Mouse (Mus musculus) thymus, postnatal 14 days (tissue): ENCODE results near the gene Ppp1r12c.

Experiments
- DNase-seq: peaks from one replicate; pipeline ENCODE4 v3.0.0; 2021

The Ppp1r12c gene

DNA sequence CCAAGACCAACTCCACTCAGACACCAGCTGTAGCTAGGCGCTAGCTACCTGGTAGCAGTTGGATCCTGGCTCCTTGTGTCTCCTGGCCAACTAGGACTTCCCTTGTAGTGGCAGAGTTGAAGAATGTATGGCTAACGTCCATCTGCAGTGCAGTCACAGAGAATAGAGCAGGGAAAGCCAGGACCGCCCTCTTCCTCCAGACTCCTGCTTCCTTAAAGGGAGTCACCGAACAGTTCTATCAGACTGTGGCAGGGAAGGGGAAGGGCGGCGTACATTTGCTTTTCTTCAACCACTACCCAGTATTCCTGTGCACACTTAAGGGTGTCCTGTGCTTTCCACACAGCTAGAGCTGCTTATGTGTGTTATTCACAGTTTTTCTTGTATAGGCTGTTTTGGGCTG is 10.2 kb downstream of the Ppp1r12c start:
- DNase-seq = no peak

DNA sequence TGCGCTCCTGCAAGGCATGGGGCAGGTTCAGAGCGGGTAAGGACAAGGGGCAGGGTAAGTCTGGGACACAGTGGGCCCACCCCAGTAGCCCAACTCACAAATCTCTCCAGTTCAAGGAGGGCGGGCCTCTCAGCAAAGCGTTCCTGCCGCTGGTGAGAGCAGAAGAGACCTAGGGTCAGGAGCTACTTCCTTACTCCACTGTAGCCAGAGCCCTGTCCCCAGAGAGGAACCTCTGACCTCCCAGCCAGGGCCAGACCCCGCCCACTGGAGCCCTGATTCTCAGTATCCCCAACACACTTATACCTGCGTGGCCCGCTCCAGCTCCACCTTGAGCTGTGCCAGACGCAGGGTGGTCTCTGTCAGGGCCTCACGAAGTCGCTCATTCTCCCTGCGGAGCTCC is 19.2 kb downstream of the Ppp1r12c start:
- DNase-seq = no peak

DNA sequence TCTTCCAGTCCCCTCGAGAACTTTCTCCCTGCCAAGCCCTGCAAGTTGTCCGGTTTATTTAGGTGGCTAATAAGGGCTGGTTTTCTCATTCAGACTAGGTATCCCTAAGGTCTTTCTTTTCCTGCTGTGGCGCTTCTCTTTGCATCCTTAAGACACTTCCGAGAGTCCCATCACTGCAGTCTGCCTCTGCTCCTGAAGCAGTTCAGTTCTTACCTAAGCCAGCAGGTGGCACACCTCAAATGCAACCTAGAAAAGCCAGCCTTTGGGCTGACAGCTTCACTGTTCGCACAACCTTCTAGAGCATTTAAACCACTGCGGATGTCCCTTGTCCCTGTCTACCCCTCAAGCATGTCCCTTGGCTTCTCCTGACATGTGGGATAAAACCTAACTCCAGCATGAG is 21.8 kb downstream of the Ppp1r12c start:
- DNase-seq = peak; percentile 50

DNA sequence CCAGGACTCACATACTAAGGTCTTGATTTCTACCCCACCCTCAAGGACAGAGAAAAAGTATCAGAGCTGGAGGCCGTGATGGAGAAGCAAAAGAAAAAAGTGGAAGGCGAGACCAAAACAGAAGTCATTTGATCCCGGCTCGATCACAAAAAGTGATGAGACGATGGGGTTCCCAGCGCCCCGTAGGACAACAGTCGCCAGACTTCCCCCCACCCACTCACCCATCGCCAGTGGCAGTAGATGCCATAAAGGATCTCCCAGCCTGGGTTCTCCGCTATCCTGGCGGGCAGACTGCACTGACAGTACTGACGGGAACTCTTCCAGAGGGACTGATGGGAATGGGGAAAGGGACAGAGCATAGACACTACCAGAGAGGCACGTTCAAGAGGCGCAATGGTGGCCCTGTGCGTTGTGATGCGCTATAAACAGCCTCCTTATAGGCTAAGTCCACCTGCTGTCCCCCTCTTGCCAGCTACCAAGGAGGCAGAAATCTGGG is 22.6 kb downstream of the Ppp1r12c start:
- DNase-seq = no peak

DNA sequence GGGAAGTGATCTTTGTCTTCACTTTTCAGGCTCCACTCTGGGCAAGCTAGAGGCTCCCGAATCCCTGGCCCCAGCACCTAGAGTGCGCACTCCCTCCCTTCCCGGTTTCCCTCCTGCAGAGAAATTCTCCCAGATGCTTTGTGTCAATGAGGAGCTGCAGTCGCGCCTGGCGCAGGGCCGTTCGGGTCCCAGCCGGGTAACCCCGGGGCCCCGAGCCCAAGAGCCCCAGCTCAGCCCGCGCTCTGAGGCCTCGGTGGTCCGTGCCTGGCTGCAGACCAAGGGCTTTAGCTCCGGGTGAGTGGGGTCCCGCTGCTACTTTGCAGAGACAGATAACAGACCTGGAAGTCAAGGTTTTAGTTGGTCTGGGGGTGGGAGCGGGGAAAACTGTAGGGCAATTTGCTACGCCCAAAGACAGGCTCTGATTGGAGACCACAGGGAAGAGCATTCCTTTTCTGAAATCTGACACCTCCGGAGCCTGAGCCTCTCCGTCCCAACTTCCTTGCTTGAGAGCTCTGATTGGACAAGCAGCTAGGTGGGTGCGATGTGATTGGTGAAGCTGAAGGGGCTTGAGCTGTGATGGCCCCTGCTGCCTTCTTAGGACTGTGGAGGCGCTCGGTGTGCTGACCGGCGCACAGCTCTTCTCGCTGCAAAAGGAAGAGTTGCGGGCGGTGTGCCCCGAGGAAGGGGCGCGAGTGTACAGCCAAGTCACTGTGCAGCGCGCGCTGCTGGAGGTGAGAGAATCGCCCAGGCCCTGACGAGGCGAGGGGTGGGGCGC is 23.3 kb downstream of the Ppp1r12c start:
- DNase-seq = no peak

DNA sequence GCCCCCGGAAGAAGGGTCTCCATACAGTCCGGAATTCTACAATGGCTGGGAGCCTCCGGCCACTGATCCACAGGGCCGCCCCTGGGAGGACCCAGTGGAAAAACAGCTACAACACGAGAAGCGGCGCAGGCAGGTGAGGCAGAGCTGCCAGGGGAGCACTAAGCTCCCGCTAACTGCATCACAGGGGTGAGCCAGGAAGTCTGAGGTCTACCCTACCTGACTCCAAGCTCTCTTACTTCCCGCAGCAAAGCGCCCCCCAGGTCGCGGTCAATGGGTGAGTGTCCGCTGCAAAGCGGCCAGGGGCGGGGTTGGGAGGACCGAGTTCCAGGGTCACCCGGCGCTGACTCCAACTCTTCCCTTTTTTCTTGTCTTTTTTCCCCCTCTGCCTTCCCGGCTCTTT is 27.5 kb downstream of the Ppp1r12c start:
- no peak for DNase-seq

DNA sequence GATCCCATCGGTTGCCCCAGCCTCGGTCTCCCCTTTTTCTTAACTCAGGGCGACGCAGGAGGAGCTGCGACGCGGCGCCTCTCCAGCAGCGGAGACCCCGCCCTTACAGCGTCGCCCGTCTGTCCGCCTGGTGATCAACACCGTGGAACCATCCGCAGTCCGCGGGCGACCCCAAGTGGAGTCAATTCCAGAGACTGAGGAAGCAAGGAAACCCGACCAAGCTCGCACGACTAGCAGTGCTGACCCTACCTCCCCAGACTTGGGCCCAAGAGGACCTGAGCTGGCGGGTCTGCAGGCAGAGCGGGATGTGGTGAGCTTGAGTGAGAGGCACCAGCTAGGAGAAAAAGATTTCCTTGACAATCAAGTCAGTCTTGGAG is 30.3 kb downstream of the Ppp1r12c start:
- peak; percentile 48 for DNase-seq

DNA sequence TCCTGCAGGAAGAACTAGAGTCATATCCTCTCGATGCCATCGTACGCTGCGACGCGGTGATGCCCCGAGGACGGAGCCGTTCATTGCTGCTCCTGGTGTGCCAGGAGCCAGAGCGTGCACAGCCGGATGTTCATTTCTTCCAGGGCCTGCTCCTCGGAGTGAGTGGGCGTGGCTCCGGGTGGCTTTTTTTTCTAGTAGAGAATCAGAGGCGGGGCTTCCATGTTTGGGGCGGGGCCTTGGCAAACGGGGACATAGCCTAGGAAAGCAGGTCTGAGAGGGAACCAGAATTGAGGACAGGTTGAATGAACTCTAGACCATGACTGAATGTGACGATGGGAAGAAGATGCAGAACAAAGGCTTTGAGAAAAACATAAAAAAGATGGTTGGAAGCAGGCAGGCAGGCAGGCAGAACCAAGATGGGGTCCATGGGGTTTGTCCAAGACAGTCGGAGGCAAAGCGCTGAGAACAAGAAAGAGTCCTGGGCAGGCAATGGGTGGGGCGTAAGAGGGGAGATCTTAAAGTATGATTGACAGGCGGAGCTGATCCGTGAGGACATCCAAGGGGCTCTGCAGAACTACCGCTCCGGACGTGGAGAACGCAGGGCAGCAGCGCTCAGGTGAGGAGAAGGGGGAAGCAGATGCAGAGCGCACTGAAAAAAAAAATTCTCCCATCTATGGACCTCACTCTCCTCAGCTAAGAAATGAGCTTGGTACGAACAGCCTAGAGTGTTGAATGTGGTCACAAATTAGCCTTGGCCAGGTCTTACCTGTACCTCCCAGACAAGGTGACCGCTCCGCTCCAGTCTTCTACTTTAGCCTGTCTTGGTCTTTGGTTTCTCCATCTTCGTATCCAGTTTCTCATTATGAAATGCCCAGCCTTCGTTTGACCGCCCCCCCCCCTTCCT is 31.0 kb downstream of the Ppp1r12c start:
- peak; percentile 43 for DNase-seq

DNA sequence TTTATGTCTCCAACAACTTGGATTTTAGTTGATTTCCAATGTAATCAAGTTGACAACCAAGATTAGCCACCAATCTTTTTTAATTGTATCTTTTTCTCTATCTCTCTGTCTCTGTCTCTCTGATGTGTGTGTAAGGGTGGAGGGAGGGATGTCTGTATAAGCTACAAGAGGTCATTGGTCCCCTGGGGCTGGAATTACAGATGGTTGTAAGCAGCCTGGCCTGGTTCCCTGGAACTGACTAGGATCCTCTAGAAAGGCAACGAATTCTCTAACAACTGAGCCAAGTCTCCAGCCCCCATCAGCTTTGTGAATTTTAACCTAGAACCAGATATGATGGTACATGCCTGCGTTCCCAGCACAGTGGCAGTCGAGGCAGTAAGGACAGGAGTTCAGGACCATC is 33.7 kb downstream of the Ppp1r12c start:
- no peak for DNase-seq

DNA sequence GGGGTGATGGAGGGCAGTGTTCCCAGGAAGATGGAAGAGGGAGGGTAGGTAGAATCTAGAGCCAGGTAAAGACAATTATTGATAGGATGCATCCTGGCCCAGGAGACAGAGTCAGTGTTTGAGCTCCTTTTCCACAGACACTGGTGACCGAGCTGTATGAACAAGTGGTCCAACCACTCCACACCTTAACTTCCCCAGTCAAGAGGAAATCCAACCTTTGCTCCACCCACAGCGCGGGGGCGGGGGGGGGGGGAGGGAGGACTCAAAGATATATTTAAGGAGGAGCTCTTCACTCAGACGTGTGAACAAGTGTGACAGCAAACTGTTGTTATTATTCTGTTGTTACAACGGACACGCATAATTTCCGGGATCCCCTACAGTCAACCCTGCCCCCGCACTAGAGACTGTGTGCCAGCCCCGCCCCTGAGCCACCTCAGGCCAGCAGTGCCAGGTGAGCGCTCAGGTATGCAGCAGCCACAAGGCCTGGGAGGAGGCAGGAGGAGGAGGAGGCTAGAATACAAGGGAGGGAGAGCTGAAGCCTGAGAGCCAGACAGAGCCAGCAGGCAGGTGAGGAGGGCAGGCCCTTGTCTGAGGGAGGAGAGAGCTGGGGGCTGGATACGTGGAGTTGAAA is 37.2 kb downstream of the Ppp1r12c start:
- DNase-seq = no peak

DNA sequence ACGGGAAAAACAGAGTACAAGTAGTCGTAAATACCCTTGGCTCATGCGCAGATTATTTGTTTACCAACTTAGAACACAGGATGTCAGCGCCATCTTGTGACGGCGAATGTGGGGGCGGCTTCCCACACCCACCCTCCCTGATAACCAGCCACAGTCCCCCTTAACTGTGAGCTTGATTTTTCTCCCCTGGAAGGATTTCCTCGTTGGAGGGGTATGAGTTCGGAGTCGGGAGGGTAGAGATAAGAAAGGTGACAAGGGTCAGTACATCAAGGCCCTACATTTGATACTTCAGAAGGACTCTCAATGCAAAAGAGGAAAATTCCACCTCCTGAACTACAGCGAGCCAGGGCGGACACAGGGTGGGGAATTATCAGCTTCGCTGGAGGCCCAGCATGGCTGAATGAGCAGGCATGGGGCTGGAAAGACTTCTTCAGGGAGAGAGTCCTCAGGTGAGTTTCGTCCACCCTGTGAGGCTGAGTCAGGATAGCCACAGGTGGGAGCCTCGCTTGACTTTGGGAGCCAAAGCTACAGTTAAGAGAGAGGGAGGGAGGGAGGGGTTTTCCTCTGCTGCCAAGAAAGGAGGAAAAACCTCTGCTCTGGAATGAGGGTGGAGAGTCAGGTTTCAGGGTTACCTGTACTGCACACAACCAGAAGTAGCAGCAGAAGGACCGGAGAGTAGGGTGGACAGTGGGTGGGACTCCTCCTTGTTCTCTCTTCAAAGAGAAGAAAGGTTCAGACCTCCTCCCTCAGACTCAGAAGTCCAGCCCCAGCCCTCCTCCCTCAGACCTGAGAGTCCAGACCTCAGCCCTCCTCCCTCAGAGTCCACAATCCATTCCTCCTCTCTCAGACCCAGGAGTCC is 40.7 kb downstream of the Ppp1r12c start, which contains the start of gene Eps8l1:
Gene Eps8l1, plus strand, starts transcription at position 99 of the 859 bp plus-strand sequence.
- DNase-seq = no peak

DNA sequence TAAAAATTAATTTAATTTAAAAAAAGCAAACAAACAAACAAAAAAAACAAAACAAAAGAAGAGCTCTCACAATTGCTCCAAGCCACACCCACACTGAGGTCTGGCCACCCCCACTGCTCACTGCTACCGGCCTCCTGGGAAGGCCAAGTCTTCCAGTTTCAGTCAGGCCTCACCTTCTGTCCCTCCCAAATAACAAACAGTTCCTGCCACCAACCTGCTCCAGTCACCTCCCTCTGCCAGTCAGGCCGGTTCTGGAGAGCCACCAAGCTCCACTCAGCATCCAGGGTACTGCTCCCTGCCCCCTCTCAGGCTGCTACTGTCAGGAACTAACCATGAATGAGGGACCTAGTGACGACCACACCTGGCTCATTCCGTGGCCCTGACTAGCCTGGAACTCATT is 48.8 kb downstream of the Ppp1r12c start:
- DNase-seq = no peak

DNA sequence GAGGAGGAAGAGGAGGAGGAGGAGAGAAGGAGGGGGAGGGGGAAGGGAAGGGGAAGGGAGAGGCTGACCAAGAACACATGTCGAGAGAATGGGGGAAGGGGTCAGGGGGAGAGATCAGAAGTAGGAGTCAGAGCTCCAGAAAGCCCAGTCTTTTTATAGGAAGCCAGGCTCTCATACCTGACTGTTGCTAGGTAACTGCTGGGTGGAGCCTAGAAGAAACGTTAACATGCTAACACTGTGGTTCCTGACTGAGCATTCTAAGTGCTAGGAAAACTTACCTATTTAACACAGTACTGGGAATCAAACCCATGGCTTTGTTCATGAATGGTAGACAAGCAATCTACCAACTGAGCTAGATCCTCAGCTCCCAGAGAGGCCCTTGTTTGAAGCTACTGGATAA is 52.3 kb downstream of the Ppp1r12c start:
- no peak for DNase-seq

DNA sequence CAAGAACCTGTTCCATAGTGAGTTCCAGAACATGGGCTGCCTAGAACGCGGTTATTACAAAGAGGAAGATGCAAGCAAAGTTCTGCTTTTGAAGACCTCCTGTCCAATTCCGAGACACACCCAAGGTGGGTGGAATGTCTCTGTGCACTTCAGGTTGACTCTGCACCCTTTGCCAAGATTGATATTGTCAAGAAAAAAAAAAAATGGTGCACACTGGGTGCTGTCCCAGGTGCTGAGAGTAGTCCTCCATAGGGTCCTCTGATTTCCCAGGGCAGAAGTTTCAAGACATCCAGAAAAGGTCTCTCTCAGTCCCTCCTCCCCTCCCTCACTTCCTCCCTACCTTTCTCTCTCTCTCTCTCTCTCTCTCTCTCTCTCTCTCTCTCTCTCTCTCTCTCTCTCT is 53.0 kb downstream of the Ppp1r12c start:
- DNase-seq = no peak

DNA sequence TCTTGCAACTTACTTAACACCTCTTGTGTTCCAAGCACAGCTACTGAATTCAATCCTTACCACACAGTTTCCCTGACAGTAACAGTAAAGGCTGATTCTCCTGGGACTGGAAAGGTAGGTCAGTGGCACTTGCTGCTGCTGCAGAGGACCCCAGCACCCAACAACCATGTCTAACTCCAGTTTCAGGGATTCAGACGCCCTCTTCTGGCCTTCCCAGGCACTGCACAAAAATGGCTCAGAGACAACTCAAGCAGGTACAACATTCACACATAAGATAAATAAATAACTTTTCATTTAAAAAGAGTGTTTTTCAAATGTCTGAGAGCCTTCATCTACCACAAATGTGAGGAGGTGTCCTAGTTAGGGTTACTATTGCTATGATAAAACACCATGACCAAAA is 54.3 kb downstream of the Ppp1r12c start:
- DNase-seq = no peak

DNA sequence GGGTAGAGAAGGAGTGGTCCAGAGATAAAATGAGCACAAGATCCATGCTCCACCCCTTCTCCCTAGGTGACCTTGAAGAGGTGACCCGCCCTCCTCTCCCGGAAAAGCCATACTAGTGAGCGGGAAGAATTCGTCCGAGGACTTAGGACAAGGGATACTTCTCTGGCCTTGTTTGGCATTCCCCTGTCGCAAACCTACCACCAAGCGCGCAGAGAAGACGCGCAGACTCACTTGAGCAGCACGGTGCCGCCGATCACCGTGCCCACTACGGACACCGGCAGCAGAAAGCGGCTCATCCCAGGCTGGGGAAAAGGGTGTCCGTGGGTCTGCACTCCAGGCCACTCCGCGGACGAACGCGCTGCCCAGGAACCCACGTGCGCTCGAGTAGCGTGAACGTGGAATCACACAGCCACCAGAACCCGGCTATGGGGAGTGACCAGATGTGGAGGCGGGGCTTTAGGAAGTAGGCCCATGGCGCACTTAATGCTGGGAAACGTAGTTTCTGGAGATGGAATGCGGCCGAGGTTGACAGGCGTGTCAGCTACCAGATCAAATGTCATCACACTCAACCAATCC is 56.2 kb downstream of the Ppp1r12c start, which contains the start of gene Rdh13:
Gene Rdh13, minus strand, starts transcription at position 434 of the 576 bp plus-strand sequence.
- peak; percentile 84 for DNase-seq

DNA sequence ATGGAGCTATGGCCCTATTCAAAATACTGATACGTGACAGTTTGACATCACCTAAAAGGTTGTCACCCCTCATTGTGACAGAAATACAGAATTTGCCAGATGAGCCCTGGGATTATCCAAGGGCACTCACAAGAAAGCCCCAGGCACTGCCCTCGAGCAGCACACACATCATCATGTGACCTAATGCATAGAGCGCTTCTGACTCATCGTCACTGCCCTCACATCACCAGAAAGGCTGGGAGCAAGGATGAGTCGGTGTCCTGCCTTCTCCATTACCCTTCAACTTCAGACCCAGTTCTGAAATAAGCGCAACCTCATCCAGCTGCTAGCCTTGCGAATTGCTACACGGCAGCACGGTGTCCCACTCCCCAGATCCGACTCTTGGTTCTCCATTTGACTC is 60.9 kb downstream of the Ppp1r12c start:
- no peak for DNase-seq

DNA sequence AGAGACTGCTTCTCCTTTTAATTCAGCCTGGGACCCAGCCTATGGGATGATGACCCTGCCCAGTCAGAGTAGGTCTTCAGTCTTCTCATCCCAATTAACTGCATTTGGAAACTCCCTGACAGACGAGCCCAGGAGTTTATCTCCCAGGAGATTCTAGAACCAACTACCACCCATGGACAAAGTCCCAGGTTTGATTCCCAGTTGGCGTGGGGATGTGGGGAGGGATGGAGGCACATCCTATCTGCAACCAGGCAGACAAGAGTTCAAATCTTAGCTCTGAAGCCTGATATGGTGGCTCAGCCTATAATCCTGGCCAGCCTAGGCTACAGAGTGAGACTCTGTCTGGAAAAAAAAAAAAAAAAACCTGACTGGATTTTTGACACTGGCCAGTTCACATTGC is 63.8 kb downstream of the Ppp1r12c start:
- no peak for DNase-seq

DNA sequence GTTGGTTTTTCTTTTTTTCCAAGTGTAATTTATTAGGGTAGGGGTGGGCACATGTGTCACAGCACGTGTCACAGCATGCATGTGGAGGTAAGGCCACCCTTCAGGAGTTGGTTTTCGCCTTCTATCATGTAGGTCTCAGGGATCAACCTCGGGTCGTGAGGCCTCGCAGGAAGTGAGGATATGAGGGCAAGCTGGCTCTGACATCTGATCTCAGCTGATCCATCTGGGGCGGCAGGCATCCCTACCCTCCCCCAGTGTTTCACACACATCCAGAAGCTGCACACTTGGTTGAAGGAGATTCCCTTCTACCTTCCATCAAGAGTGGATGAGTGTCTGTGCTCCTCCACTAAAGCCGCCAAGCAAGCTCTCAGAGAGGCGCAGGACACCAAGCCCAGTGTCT is 69.5 kb downstream of the Ppp1r12c start:
- DNase-seq = no peak

DNA sequence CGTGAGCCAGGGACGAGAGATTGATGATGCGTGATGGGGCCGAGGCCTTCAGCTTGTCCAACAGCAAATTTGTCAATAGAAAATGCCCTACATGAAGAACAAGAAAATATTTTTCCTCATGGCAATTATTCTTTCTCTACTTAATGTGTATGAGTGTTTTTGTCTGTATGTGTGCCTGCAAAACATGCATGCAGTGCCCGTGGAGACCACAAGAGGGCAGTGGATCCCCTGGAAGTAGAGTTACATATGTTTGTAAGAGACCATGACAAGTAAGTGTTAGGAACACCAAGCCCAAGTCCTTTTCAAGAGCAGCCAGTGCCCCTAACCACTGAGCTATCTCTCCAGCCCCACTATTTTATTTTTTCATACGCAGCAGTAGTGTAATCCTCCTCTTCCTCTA is 69.9 kb downstream of the Ppp1r12c start:
- DNase-seq = peak; percentile 81
